Mouse (Mus musculus) stomach, postnatal 0 days (tissue): ENCODE measurements around the gene Ski.

Experiments
- CTCF ChIP-seq: IDR thresholded peaks from 2 replicates; pipeline ENCODE4 v1.5.1; 2016; ENCODE audit warnings: antibody characterized with exemption, low read depth, mild to moderate bottlenecking, moderate library complexity
- EP300 ChIP-seq: optimal IDR thresholded peaks from 2 replicates; pipeline ENCODE3; 2016; ENCODE audit warnings: antibody characterized with exemption

GRCm38 (mm10) chr4:155133188-155133587 lies 89.2 kb downstream of the Ski start:
- no peak for TF ChIP-seq CTCF
- no peak for TF ChIP-seq EP300
